Mouse (Mus musculus): ENCODE data around the gene Adcy4.

Gene Adcy4

DNA sequence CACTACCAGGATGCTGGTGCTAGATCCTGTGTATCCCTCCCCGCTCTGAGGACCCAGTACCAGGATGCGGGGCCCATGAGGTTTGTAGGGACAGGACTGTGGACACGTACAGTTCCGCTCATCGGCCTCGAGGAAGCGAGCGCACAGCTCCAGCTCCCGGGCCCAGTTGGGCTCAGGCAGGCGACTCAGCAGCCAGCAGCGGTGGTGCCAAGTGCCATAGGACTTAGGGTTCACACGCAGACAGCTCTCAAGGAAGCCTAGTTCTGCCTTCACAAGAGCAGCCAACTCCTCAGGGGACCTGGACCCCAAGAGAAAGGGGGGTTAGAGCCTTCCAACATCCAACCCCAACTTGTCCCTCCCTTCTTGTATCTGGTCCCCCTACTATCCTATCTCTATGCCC, 63.2 kb downstream of the Adcy4 start:
- no peak for DNase-seq (ENCODE audit: low spot score in 2 of 2)

DNA sequence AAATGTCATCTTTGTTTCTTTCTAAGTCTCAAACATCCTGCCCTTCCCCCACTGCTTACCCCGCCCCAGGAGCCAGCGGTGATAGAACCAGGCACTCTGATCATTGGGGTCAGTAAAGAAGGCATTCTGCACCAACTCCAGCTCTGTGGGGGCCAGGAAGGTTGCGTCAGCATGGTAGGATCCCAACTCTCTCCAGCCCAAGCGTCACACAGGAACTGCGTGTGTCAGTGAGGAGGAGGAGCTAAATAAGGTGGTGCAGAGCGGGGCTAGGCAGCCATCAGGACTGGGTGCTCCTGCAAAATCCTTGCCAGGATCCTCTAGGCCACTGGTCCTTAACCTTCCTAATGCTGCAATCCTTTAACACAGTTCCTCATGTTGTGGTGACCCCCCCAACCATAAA, 64.2 kb downstream of the Adcy4 start:
- DNase-seq (ENCODE audit: low spot score in 2 of 2), result no peak
